Mouse (Mus musculus) bone marrow macrophage, adult 2 months (primary cell): ENCODE results near the gene Cacna1i.

Experiments
- CTCF ChIP-seq: IDR thresholded peaks from 2 replicates; pipeline ENCODE4 v1.5.1; 2012; ENCODE audit warnings: low read depth, mild to moderate bottlenecking, low read length, moderate library complexity
- POLR2A ChIP-seq: IDR thresholded peaks from 2 replicates; pipeline ENCODE4 v1.6.1; 2012; ENCODE audit warnings: mild to moderate bottlenecking, low read depth, low read length, borderline replicate concordance

- no peak for TF ChIP-seq POLR2A
- no peak for TF ChIP-seq CTCF
Measured at GRCm38 (mm10) chr15:80277107-80277506, 9.9 kb upstream of the Cacna1i start.
